Mouse (Mus musculus): ENCODE results near the gene Ptpro.

- TF ChIP-seq CTCF (IDR thresholded peaks at IDR 0.05; ENCODE audit: low read depth) = no peak
- no peak for TF ChIP-seq EP300 (IDR thresholded peaks at IDR 0.05; ENCODE audit: low read depth)
Measured at GRCm38 (mm10) chr6:137440559-137441486, 188.7 kb downstream of the Ptpro start.

Data from liver, embryonic 14.5 days (tissue).